Mouse (Mus musculus) erythroblast, embryonic 14.5 days (primary cell): Measurements from ENCODE around the gene Suclg1.

Experiments
- GATA1 ChIP-seq: IDR thresholded peaks from 2 replicates; pipeline ENCODE4 v1.6.1; 2012; ENCODE audit warnings: low read length, inconsistent platforms, mixed read lengths
- TAL1 ChIP-seq: IDR thresholded peaks from 3 replicates; pipeline ENCODE4 v1.6.1; 2012; ENCODE audit warnings: low read length, inconsistent platforms, mixed read lengths

DNA sequence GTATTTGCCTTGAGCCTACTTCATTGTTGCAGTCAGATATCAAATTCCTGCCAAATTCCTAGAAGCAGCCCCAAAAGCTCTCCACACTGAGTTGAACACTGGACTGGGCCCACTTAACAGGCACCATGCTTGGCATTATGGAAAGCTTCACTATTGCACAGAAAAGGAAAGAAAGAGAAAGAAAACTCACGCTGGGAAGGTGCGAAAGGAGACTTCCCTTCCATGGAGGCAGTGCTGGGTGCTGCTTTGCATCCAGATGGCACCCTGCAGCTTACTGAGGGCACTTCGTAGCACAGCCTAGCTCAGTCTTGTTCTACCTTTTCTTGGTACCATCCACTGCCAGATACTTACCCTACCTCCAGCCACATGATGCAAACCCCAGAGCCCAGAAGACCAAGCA is 12.5 kb upstream of the Suclg1 start:
- no peak for TF ChIP-seq GATA1
- no peak for TF ChIP-seq TAL1
